In the genomic region with DNA sequence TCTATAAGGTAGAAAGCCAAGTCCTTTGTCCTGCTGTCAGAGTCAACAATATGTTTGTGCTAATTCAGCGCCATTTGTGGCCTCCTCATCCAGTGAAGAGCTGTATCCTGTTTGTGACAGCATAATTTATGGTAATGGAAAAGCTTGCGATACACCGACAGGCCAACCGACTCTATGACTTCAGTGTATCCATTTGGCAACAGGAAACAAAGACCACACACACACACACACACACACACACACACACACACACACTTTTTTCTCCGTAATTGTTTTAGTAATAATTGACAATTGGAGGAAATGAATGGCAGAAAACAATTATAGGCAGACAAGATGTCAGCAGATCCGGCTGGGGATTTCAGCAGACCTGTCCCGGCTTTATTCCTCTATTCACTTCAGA, we compare ENCODE assay signal across 10 mouse cellular contexts. TPM values are rescaled to one million over a fixed set of nuclear protein-coding genes. Genes with fewer than 3 reads are reported as not detected.
DNase-seq lines count a peak whose midpoint lies in the region; ATAC-seq and TF ChIP-seq lines count a peak whose summit lies in the region.
"Had no signal": no experiment of that assay in that cellular context is flagged by ENCODE, and none has a peak within 500 bp of the region (broad histone marks: within the 10 kb centered on the region; RNA-seq: fewer than 3 reads in every experiment).

No protein-coding gene starts in this region.

- no peak overlapping the region; the same call in 1 of the 2 replicates for H3K27ac ChIP-seq in kidney, embryonic 14.5 days (ENCODE audit: low read depth, low read length)
- H3K27ac ChIP-seq in kidney, embryonic 16.5 days (ENCODE audit: low read length), result peak overlapping the region; percentile 61; the same call in 1 of the 2 replicates
- H3K27ac ChIP-seq in thymus, adult 2 months (ENCODE audit: control insufficient read depth, insufficient read depth, low read length), result no peak overlapping the region
- H3K27ac ChIP-seq: embryonic facial prominence, embryonic 15.5 days; left cerebral cortex, adult 2 months had no signal

- H3K36me3 ChIP-seq in kidney, embryonic 14.5 days (ENCODE audit: control insufficient read depth, insufficient read depth, low read length), result no peaks in the 10 kb centered on the region
- H3K36me3 ChIP-seq in kidney, embryonic 16.5 days (ENCODE audit: insufficient read depth, low read length), result no peaks in the 10 kb centered on the region
- H3K36me3 ChIP-seq in thymus, adult 2 months (ENCODE audit: control insufficient read depth, insufficient read depth, low read length), result no peaks in the 10 kb centered on the region
- H3K36me3 ChIP-seq: embryonic facial prominence, embryonic 15.5 days had no signal

- no peak for TF ChIP-seq POLR2A in thymus, adult 2 months (IDR thresholded peaks at IDR 0.05; ENCODE audit: control insufficient read depth, extremely low read depth, insufficient read depth, low read length, poor library complexity)

- H3K4me1 ChIP-seq in kidney, embryonic 14.5 days (ENCODE audit: control insufficient read depth, insufficient read depth, low read length), result peaks cover 7% of the 10 kb centered on the region; the same call in 1 of the 2 replicates
- H3K4me1 ChIP-seq in kidney, embryonic 16.5 days (ENCODE audit: insufficient read depth, low read length), result peaks cover 8% of the 10 kb centered on the region; the same call in 1 of the 2 replicates
- no peaks in the 10 kb centered on the region; the same call in 1 of the 2 replicates for H3K4me1 ChIP-seq in thymus, adult 2 months (replicated peaks; ENCODE audit: control insufficient read depth, insufficient read depth, low read length)

- TF ChIP-seq CTCF in thymus, adult 2 months (IDR thresholded peaks at IDR 0.05; ENCODE audit: borderline replicate concordance, control insufficient read depth, extremely low read depth, insufficient read depth, low read length, poor library complexity), result no peak

- H3K9ac ChIP-seq in kidney, embryonic 14.5 days (ENCODE audit: low read depth, low read length), result no peak overlapping the region
- H3K9ac ChIP-seq in kidney, embryonic 16.5 days (replicated peaks; ENCODE audit: low read length), result no peak overlapping the region
- H3K9ac ChIP-seq: embryonic facial prominence, embryonic 15.5 days had no signal

- no peaks in the 10 kb centered on the region for H3K27me3 ChIP-seq in kidney, embryonic 14.5 days (ENCODE audit: control insufficient read depth, insufficient read depth, low read length)
- H3K27me3 ChIP-seq in kidney, embryonic 16.5 days (ENCODE audit: insufficient read depth, low read length), result no peaks in the 10 kb centered on the region
- H3K27me3 ChIP-seq in thymus, adult 2 months (ENCODE audit: control insufficient read depth, insufficient read depth, low read length), result no peaks in the 10 kb centered on the region
- H3K27me3 ChIP-seq: embryonic facial prominence, embryonic 15.5 days had no signal

- H3K4me3 ChIP-seq in kidney, embryonic 14.5 days (ENCODE audit: low read length), result no peak overlapping the region
- no peak overlapping the region for H3K4me3 ChIP-seq in kidney, embryonic 16.5 days (ENCODE audit: low read length)
- H3K4me3 ChIP-seq in thymus, adult 2 months (ENCODE audit: control insufficient read depth, insufficient read depth, low read length), result no peak overlapping the region
- H3K4me3 ChIP-seq: embryonic facial prominence, embryonic 15.5 days; left cerebral cortex, adult 2 months had no signal

- no peaks in the 10 kb centered on the region for H3K9me3 ChIP-seq in kidney, embryonic 14.5 days (ENCODE audit: control insufficient read depth, low read length)
- H3K9me3 ChIP-seq in kidney, embryonic 16.5 days (ENCODE audit: low read length), result no peaks in the 10 kb centered on the region; the same call in 1 of the 2 replicates
- H3K9me3 ChIP-seq: embryonic facial prominence, embryonic 15.5 days had no signal

- no peak overlapping the region for H3K4me2 ChIP-seq in kidney, embryonic 14.5 days (replicated peaks; ENCODE audit: low read depth, low read length)
- no peak overlapping the region for H3K4me2 ChIP-seq in kidney, embryonic 16.5 days (replicated peaks; ENCODE audit: low read depth, low read length)
- H3K4me2 ChIP-seq: embryonic facial prominence, embryonic 15.5 days had no signal

- peak; percentile 31 for DNase-seq in kidney, adult 11 months
- DNase-seq in mesoderm, embryonic 11.5 days (ENCODE audit: low read depth, low spot score), result peak; percentile 25
- no peak for DNase-seq in thymus, adult 2 months
- DNase-seq: right cerebral cortex, postnatal 25 days had no signal

- 43% methylated on average over 7 of the region's 7 CpGs for WGBS in kidney, embryonic 14.5 days
- 45% methylated on average over 7 of the region's 7 CpGs for WGBS in kidney, embryonic 16.5 days
- 62% methylated on average over 7 of the region's 7 CpGs for WGBS in thymus, adult 2 months

- ATAC-seq in kidney, embryonic 14.5 days (ENCODE audit: low FRiP score, low TSS enrichment), result no peak
- peak; percentile 72 for ATAC-seq in granulocyte monocyte progenitor cell, adult 5-6 weeks (replicated peaks; ENCODE audit: poor library complexity, severe bottlenecking)
- ATAC-seq in kidney, embryonic 16.5 days (ENCODE audit: low FRiP score, low TSS enrichment), result no peak
- ATAC-seq in megakaryocyte-erythroid progenitor cell, adult 5-6 weeks (replicated peaks; ENCODE audit: low FRiP score, low TSS enrichment, poor library complexity, severe bottlenecking), result no peak

RNA-seq across cellular contexts. Expression of gene Rasgrp3, which starts 4.9 kb away (rescaled TPM):
- polyA plus RNA-seq in kidney, embryonic 14.5 days (2014; fragmentation: Nextera tagmentation; extraction: Ambion mirVana), result 20.3 and 28.8 TPM in 2 replicates
- total RNA-seq in granulocyte monocyte progenitor cell, adult 5-6 weeks (2014; fragmentation: Nextera tagmentation), result 0.26 TPM in 1 of 2 replicates, not detected in the other
- total RNA-seq in granulocyte monocyte progenitor cell, adult 5-6 weeks (2017), result not detected in 2 replicates
- 21.5 and 26.5 TPM in 2 replicates for polyA plus RNA-seq in kidney, embryonic 16.5 days (2015; fragmentation: Nextera tagmentation; extraction: Ambion mirVana)
- not detected in 2 replicates for total RNA-seq in megakaryocyte-erythroid progenitor cell, adult 5-6 weeks (2014; fragmentation: Nextera tagmentation)
- not detected in 2 replicates for total RNA-seq in megakaryocyte-erythroid progenitor cell, adult 5-6 weeks (2017)
- polyA plus RNA-seq in thymus, adult 2 months (2012; rRNA removed), result 1.2 and 1.9 TPM in 2 replicates
